Mouse (Mus musculus) lung, embryonic 16.5 days (tissue): ENCODE data around the gene Ttyh3. TPM values are rescaled to one million over a fixed set of nuclear protein-coding genes. Genes with fewer than 3 reads are reported as not detected.

Experiments used
- ATAC-seq: fragments of 200-750 bp; cut with Nextera tagmentation; 2 replicates; pipeline ENCODE4 v1.8.0; 2017; ENCODE audit warnings: low read depth, mild to moderate bottlenecking, moderate library complexity
- H3K27ac ChIP-seq: fragments of 300-500 bp; sonication (generic); 2 replicates; pipeline ENCODE4 v1.5.1; 2014; ENCODE audit warnings: mild to moderate bottlenecking, control low read depth, low read length
- H3K27me3 ChIP-seq: fragments of 300-500 bp; sonication (generic); 2 replicates; pipeline ENCODE4 v1.6.1; 2014; ENCODE audit warnings: low read depth, low read length, mixed read lengths; ENCODE audit not compliant: control insufficient read depth, insufficient read depth
- H3K36me3 ChIP-seq: fragments of 300-500 bp; sonication (generic); 2 replicates; pipeline ENCODE4 v1.6.1; 2014; ENCODE audit warnings: low read length; ENCODE audit not compliant: control insufficient read depth, insufficient read depth
- H3K4me1 ChIP-seq: fragments of 300-500 bp; sonication (generic); replicated peaks from 2 replicates; pipeline ENCODE4 v1.6.1; 2014; ENCODE audit warnings: low read length, mixed read lengths; ENCODE audit not compliant: control insufficient read depth, insufficient read depth
- H3K4me2 ChIP-seq: fragments of 300-500 bp; sonication (generic); 2 replicates; pipeline ENCODE4 v1.6.1; 2014; ENCODE audit warnings: low read depth, low read length, control low read depth
- H3K4me3 ChIP-seq: fragments of 300-500 bp; sonication (generic); 2 replicates; pipeline ENCODE4 v1.5.1; 2014; ENCODE audit warnings: mild to moderate bottlenecking, low read length, control low read depth
- H3K9ac ChIP-seq: fragments of 300-500 bp; sonication (generic); 2 replicates; pipeline ENCODE4 v1.6.1; 2014; ENCODE audit warnings: low read length, control low read depth
- H3K9me3 ChIP-seq: fragments of 300-500 bp; sonication (generic); 2 replicates; pipeline ENCODE4 v1.6.1; 2016; ENCODE audit warnings: low read length; ENCODE audit not compliant: control insufficient read depth
- WGBS: fragments of 180-500 bp; shearing (Covaris S2); extraction: QIAGEN DNeasy Blood & Tissue Kit; methylation state at CpG from one replicate; pipeline ENCODE4 v1.1.7; 2014; 5-methylcytosine and 5-hydroxymethylcytosine counted together
- polyA plus RNA-seq: library from polyadenylated mRNA; unstranded; fragments of >200 nt; fragmentation: Nextera tagmentation; extraction: Ambion mirVana; gene quantifications from 2 replicates; pipeline ENCODE4 v1.2.1, GENCODE M21; 2015

Gene Ttyh3
- polyA plus RNA-seq, 1 experiment from 2014 or later: 29.4 TPM

DNA sequence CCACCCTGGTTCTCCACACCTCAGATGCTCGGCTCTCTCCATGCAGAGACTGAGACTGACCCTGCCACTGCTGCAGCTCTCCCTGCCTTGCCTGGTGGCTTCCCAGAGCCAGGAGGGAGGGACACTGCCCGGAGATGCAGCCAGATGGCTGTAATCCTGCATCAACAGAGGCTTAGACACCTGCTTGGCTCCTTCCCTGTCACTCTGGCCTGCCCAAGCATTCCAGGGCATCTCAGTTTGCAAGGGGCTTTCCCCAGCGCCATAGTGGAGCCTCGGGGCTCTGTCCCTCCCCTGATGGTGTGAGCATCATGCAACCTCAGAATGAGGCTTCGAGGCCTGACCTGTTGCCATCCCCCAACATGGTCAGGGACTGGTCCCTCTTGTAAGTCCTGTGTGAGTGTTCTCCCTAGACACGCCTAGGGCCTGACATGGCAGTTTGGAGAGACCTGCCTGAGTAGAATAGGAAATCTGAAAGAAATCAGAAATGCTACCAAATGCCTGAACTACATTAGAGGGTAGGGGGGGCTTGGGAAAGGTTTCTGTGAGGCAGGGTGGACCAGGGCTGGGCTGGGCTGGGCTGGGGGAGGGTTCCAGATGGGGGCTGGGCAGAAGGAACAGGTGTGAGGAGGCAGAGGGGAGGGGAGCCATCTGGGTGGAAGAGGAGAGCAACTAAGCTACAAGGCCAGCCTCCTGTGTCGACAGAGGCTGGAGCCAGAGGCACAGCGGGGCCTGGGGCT lies 65.7 kb downstream of the Ttyh3 start:
- ATAC-seq: no peak
- Histone ChIP-seq H3K4me2 (no peak overlapping the region), H3K27me3 (no peaks in the 10 kb centered on the region), H3K9ac (no peak overlapping the region), H3K4me1 (peaks cover 3% of the 10 kb centered on the region; the same call in 1 of the 2 replicates), H3K9me3 (no peaks in the 10 kb centered on the region), H3K36me3 (no peaks in the 10 kb centered on the region), H3K4me3 (no peak overlapping the region), H3K27ac (no peak overlapping the region)
- WGBS: 39% methylated on average over 7 of the region's 8 CpGs

DNA sequence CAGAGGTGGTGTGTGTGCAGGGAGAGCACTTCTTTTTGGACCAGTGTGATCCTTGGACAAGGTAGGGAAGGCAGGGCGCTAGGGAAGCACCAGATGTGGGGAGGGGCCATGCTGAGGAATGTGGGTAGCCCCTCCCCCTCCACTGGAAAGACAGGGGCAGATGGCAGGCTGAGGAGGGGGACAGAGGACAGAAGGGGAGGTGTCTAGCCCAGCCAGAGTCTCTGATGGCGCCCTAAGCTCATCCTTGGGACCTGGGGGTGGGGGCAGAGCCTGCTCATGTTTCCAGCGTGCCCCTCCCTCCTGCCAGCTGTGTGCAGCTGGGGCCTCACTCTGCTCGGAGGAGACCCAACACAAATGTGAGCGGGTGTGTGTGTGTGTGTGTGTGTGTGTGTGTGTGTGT lies 67.3 kb downstream of the Ttyh3 start:
- Histone ChIP-seq H3K4me1 (peaks cover 3% of the 10 kb centered on the region; the same call in 1 of the 2 replicates), H3K9me3 (no peaks in the 10 kb centered on the region), H3K27me3 (no peaks in the 10 kb centered on the region), H3K36me3 (no peaks in the 10 kb centered on the region), H3K9ac (no peak overlapping the region), H3K4me3 (no peak overlapping the region), H3K4me2 (no peak overlapping the region), H3K27ac (no peak overlapping the region)
- peak; percentile 78 for ATAC-seq
- WGBS: 10% methylated on average over 5 of the region's 5 CpGs

DNA sequence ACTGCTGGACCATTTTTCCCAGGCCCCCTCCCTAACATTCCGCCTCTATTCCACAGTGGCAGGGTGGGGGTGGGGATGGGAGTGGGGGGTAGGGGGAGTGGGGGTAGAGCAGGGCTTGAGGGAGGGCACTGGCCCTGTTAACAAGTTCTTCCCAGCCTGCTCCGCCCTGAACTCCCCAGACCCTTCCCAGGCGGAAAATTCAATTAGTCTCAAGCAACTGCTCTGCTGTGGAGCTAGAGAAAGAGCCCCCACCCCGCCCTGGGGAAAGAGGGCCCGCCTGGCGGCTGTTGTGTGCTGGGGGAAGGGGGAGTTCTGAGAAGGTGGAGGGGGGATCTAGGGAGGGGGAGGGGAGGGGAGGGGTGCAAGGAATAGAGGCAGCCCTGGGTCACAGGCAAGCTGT lies 69.1 kb downstream of the Ttyh3 start:
- WGBS: 26% methylated on average over 6 of the region's 6 CpGs
- no peak overlapping the region for H3K4me2 ChIP-seq

DNA sequence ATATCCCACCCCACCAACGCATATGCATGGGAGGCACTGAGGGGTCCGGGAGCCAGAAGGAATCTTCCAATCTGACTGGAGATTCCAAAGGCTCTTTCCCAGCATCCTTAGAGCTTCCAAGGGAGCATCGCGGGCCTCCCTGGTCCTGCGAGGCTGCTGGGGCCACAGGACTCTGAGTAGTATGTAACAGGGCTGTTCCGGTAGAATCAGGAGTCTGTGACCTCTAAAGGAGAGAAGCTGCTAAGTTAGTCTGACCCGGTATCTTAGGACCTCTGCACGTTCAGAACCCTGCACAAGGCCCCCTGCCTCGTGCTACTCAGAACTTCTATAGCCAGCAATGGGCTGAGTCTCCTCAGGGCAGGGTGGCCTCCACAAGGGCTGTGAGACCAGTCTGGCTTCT lies 69.6 kb downstream of the Ttyh3 start:
- peaks cover 3% of the 10 kb centered on the region; the same call in 1 of the 2 replicates for H3K4me1 ChIP-seq
- H3K9me3 ChIP-seq: no peaks in the 10 kb centered on the region
- no peaks in the 10 kb centered on the region for H3K36me3 ChIP-seq
- H3K27me3 ChIP-seq: no peaks in the 10 kb centered on the region
- H3K9ac ChIP-seq: no peak overlapping the region
- no peak for ATAC-seq
- H3K4me3 ChIP-seq: no peak overlapping the region
- no peak overlapping the region for H3K4me2 ChIP-seq
- no peak overlapping the region for H3K27ac ChIP-seq
- WGBS: 58% methylated on average over 9 of the region's 9 CpGs

More for the DNA sequence above, 69.1 kb downstream of the Ttyh3 start:
- H3K4me1 ChIP-seq: peaks cover 3% of the 10 kb centered on the region; the same call in 1 of the 2 replicates
- no peaks in the 10 kb centered on the region for H3K27me3 ChIP-seq
- no peak overlapping the region for H3K27ac ChIP-seq
- no peak overlapping the region for H3K9ac ChIP-seq
- H3K36me3 ChIP-seq: no peaks in the 10 kb centered on the region
- no peak for ATAC-seq
- no peaks in the 10 kb centered on the region for H3K9me3 ChIP-seq
- no peak overlapping the region for H3K4me3 ChIP-seq

DNA sequence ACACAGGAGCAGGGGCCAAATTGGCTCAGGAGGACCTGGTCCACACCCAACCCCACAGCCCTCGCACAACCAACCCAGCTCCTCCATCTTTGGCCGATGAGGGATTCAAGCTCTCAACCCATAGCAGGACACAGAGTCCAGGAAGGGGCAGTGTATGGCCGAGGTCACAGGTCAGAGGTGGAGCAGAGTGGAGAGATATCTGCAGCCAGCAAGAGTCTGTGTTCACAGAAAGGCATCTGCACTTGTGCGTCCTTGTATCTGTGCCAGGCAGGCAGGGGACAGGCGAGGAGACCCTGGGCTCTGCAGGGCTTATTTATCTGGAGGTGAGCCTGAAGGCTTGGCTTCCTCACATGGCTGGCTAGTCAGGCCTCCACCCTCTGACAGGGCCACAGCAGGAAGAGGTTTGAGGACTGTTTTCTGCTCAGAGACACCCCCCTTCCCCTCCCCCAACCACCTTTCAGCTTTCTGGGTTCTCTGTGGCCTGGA lies 73.4 kb downstream of the Ttyh3 start:
- Histone ChIP-seq H3K27ac (no peak overlapping the region), H3K9me3 (no peaks in the 10 kb centered on the region), H3K4me1 (no peaks in the 10 kb centered on the region), H3K9ac (no peak overlapping the region), H3K4me3 (no peak overlapping the region), H3K36me3 (no peaks in the 10 kb centered on the region), H3K27me3 (no peaks in the 10 kb centered on the region), H3K4me2 (no peak overlapping the region)
- ATAC-seq: no peak
- 39% methylated on average over 5 of the region's 5 CpGs for WGBS

DNA sequence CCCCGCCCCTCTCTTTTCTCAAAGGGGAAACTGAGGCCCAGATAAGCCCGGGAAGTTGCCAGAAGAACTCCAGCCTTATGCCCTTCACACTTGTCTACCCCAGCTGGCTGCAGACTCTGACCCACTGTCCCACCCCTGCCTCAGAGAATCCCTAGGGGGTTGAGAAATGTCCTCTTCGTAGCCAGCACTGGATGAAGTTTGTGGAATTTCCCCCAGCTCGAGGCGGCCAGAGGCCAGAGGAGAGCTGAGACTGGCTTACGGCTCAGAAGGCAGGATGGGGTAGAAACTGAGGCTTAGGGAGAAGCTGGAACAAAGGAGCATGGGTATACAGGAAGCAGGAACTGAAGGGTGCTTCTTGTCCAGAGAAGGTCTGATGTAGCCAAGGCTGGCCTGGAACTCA lies 76.2 kb downstream of the Ttyh3 start:
- Histone ChIP-seq H3K4me1 (peaks cover 7% of the 10 kb centered on the region), H3K27me3 (no peaks in the 10 kb centered on the region), H3K9ac (no peak overlapping the region), H3K9me3 (no peaks in the 10 kb centered on the region), H3K27ac (no peak overlapping the region), H3K4me2 (no peak overlapping the region), H3K36me3 (no peaks in the 10 kb centered on the region), H3K4me3 (no peak overlapping the region)
- 0 out of 2 replicates have a peak, but pooled peaks have one; percentile 25 for ATAC-seq
- WGBS: 60% methylated on average over 6 of the region's 6 CpGs

DNA sequence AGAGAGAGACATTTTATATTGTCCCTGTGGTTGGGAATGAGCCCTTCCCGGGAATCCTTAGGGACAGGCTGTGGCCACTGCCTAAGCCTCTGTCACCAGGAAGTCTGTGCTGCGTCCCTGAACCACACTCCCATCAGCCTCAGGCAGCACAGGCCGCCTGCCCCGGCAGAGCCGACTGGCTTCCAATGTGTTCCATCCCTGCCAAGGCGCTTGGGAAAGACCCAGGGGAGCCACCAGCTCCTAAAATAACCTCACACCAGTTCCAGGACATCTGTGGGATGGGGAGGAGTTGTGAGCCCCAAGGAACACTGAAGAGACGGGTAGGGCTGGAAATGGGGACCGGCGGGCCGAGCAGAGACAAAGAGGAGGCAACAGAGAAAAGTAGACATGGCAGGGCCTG lies 77.2 kb downstream of the Ttyh3 start:
- Histone ChIP-seq H3K9me3 (no peaks in the 10 kb centered on the region), H3K27me3 (no peaks in the 10 kb centered on the region), H3K4me2 (no peak overlapping the region), H3K27ac (no peak overlapping the region), H3K4me1 (peaks cover 13% of the 10 kb centered on the region), H3K36me3 (no peaks in the 10 kb centered on the region), H3K4me3 (no peak overlapping the region), H3K9ac (no peak overlapping the region)
- no peak for ATAC-seq
- 59% methylated on average over 10 of the region's 10 CpGs for WGBS

DNA sequence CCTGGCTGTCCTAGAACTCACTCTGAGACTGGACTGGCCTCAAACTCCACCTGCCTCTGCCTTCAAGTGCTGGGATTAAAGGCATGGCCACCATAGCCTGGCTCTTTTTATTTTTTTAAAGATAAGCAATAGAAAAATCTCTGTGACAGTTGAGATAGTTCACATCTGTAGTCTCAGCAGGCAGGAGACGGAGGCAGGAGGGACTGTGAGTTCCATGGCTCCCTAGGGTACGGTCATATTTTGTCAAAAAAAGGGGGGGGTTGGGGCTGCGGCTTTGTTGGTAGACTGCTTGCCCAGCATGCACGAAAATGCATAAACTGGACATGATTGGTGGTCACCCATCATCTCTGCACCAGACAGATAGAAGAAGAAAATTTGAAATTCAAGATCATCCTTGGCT lies 77.6 kb downstream of the Ttyh3 start:
- H3K4me2 ChIP-seq: no peak overlapping the region
- no peaks in the 10 kb centered on the region for H3K36me3 ChIP-seq
- H3K27ac ChIP-seq: no peak overlapping the region
- no peaks in the 10 kb centered on the region for H3K9me3 ChIP-seq
- no peak overlapping the region for H3K4me3 ChIP-seq
- H3K27me3 ChIP-seq: no peaks in the 10 kb centered on the region
- ATAC-seq: no peak
- H3K9ac ChIP-seq: no peak overlapping the region
- peaks cover 14% of the 10 kb centered on the region for H3K4me1 ChIP-seq
- 65% methylated on average over 4 of the region's 4 CpGs for WGBS
